Mouse (Mus musculus) bone marrow, adult 2 months (tissue): Measurements from ENCODE around the gene Supt4a.

ENCODE experiments used
- CTCF ChIP-seq: fragments of 200-500 bp; IDR thresholded peaks from 2 replicates; pipeline ENCODE4 v1.5.1; 2011; ENCODE audit warnings: low read length, control low read depth; ENCODE audit not compliant: control insufficient read depth, insufficient read depth
- POLR2A ChIP-seq: fragments of 200-500 bp; IDR thresholded peaks from 2 replicates; pipeline ENCODE4 v1.6.1; 2011; ENCODE audit warnings: low read depth, mild to moderate bottlenecking, control low read depth, low read length, borderline replicate concordance; ENCODE audit not compliant: control insufficient read depth

DNA sequence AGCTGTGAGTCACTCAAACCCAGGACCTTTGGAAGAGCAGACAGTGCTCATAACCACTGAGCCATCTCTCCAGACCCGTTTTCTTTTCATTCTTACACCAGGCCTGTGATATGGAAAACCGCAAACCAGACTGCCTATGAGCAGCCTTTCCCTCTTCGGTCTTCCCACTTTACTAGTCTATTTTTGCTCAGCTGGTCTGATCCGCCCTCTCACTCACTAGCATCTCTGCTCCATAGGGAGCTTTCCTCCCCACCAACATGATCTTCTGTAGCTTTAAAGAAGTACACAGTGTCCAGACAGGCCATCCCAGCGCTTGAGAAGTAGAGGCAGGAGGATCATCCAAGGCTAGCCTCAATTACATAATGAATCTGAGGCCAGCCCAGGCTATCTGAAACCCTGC, 28.4 kb upstream of the Supt4a start:
- no peak for TF ChIP-seq CTCF
- TF ChIP-seq POLR2A = no peak
